Mouse (Mus musculus): ENCODE data around the gene Trim3. TPM values are rescaled to one million over a fixed set of nuclear protein-coding genes. Genes with fewer than 3 reads are reported as not detected.

Trim3 gene
- total RNA-seq, 2 experiments from 2014 or later, result 13.9 to 15.1 TPM

GRCm38 (mm10) chr7:105565071-105565836, 68.1 kb downstream of the Trim3 start:
- intact Hi-C loops (cut with DNase I), result no loop called here
- DNase-seq, result no peak

- no peak for DNase-seq
- intact Hi-C loops (cut with DNase I), result no loop called here
These were observed 70.0 kb downstream of the Trim3 start for GRCm38 (mm10) chr7:105563367-105563766.

GRCm38 (mm10) chr7:105562317-105562716, 71.1 kb downstream of the Trim3 start:
- no peak for DNase-seq
- intact Hi-C loops (cut with DNase I), result no loop called here

- intact Hi-C loops (cut with DNase I), result no loop called here
- no peak for DNase-seq
These were observed 74.4 kb downstream of the Trim3 start for GRCm38 (mm10) chr7:105559016-105559415.

- DNase-seq, result no peak
- intact Hi-C loops (cut with DNase I), result no loop called here
These were observed 75.7 kb downstream of the Trim3 start for GRCm38 (mm10) chr7:105557671-105558070.

GRCm38 (mm10) chr7:105556406-105556805, 77.0 kb downstream of the Trim3 start:
- intact Hi-C loops (cut with DNase I), result no loop called here

GRCm38 (mm10) chr7:105555571-105555970, 77.8 kb downstream of the Trim3 start:
- DNase-seq, result no peak
- intact Hi-C loops (cut with DNase I), result loop anchor here (2.0 kb wide), 1 partner anchor 25 kb away; the partner anchor contains the start of gene Apbb1

More at GRCm38 (mm10) chr7:105556406-105556805, 77.0 kb downstream of the Trim3 start:
- DNase-seq, result no peak

Other genes starting within 250 kb of the Trim3 start
- gene Fam160a2, start 233.5 kb downstream of the Trim3 start, total RNA-seq (2021), result 10 to 100 TPM; 11.0 to 12.2 TPM
- not detected for gene Cnga4, start 229.0 kb downstream of the Trim3 start, total RNA-seq (2021)
- not detected for gene Cckbr, start 207.8 kb downstream of the Trim3 start, total RNA-seq (2021)
- 10 to 100 TPM; 10.1 to 13.2 TPM for gene Cavin3, start 151.3 kb downstream of the Trim3 start, total RNA-seq (2021)
- gene Smpd1, start 79.2 kb downstream of the Trim3 start, total RNA-seq (2021), result 10 to 100 TPM; 50.9 to 51.5 TPM
- 1 to 10 TPM; 5.3 to 8.6 TPM for gene Apbb1, start 51.9 kb downstream of the Trim3 start, total RNA-seq (2021)
- under 1 TPM in 1 of 2 experiments, not detected in 1; 0.36 TPM for gene Hpx, start 33.4 kb downstream of the Trim3 start, total RNA-seq (2021)
- gene Timm10b, start 6.5 kb upstream of the Trim3 start, total RNA-seq (2021), result 10 to 100 TPM; 53.7 to 55.9 TPM
- 1 to 10 TPM; 5.7 to 8.0 TPM for gene Arfip2, start 6.8 kb upstream of the Trim3 start, total RNA-seq (2021)
- 1 to 10 TPM; 1.8 to 2.2 TPM for gene Gm45799, start 7.0 kb upstream of the Trim3 start, total RNA-seq (2021)
- under 1 TPM; 0.43 to 0.62 TPM for gene Dnhd1, start 17.3 kb upstream of the Trim3 start, total RNA-seq (2021)
- 10 to 100 TPM; 44.3 to 45.6 TPM for gene Ilk, start 103.0 kb upstream of the Trim3 start, total RNA-seq (2021)
- 10 to 100 TPM in 1 of 2 experiments, 1 to 10 TPM in 1; 9.9 to 13.3 TPM for gene Rrp8, start 103.8 kb upstream of the Trim3 start, total RNA-seq (2021)
- gene Taf10, start 110.8 kb upstream of the Trim3 start, total RNA-seq (2021), result 10 to 100 TPM; 64.6 to 74.8 TPM
- 10 to 100 TPM; 37.0 to 40.7 TPM for gene Tpp1, start 118.7 kb upstream of the Trim3 start, total RNA-seq (2021)
- gene Dchs1, start 154.1 kb upstream of the Trim3 start, total RNA-seq (2021), result 1 to 10 TPM; 3.1 to 4.0 TPM
- 100 to 1,000 TPM in 1 of 2 experiments, 10 to 100 TPM in 1; 93.2 to 109 TPM for gene Mrpl17, start 177.5 kb upstream of the Trim3 start, total RNA-seq (2021)